Mouse (Mus musculus): Measurements from ENCODE around the gene Pnpla8. TPM values are rescaled to one million over a fixed set of nuclear protein-coding genes. Genes with fewer than 3 reads are reported as not detected.
A peak's percentile ranks its signal among the peaks of the same experiment; 100 is the strongest.
"Not testable (repeated sequence)": the region's sequence is repeated elsewhere in the genome, so short reads cannot be mapped to it uniquely, and the experiment has no call there.

Gene Pnpla8
- total RNA-seq, 2 experiments from 2014 or later, result 134 to 149 TPM

- DNase-seq (ENCODE audit: extremely low spot score in 1 of 2, low spot score in 2 of 2), result no peak
- no peak for TF ChIP-seq CTCF (IDR thresholded peaks at IDR 0.05)
- Histone ChIP-seq H3K27ac (no peak overlapping the region), H3K4me3 (no peak overlapping the region)
- intact Hi-C loops (cut with DNase I), result no loop called here
Measured at GRCm38 (mm10) chr12:44223044-44223443, 1.9 kb downstream of the Pnpla8 start.

- intact Hi-C loops (cut with DNase I), result no loop called here
- Histone ChIP-seq H3K4me3 (no peak overlapping the region), H3K27ac (no peak overlapping the region)
- no peak for TF ChIP-seq CTCF (IDR thresholded peaks at IDR 0.05)
- DNase-seq (ENCODE audit: extremely low spot score in 1 of 2, low spot score in 2 of 2), result no peak
Measured at GRCm38 (mm10) chr12:44224650-44225049, 3.5 kb downstream of the Pnpla8 start.

- Histone ChIP-seq H3K27ac (no peak overlapping the region), H3K4me3 (no peak overlapping the region)
- DNase-seq (ENCODE audit: extremely low spot score in 1 of 2, low spot score in 2 of 2), result no peak
- TF ChIP-seq CTCF (IDR thresholded peaks at IDR 0.05), result no peak
- intact Hi-C loops (cut with DNase I), result no loop called here
Measured at GRCm38 (mm10) chr12:44241090-44241489, 19.9 kb downstream of the Pnpla8 start.

GRCm38 (mm10) chr12:44242407-44242806 lies 21.2 kb downstream of the Pnpla8 start:
- intact Hi-C loops (cut with DNase I), result no loop called here
- Histone ChIP-seq H3K4me3 (no peak overlapping the region), H3K27ac (no peak overlapping the region)
- DNase-seq (ENCODE audit: extremely low spot score in 1 of 2, low spot score in 2 of 2), result no peak
- TF ChIP-seq CTCF (IDR thresholded peaks at IDR 0.05), result no peak

GRCm38 (mm10) chr12:44245739-44246138 lies 24.6 kb downstream of the Pnpla8 start:
- no peak overlapping the region for H3K4me3 ChIP-seq
- DNase-seq (ENCODE audit: extremely low spot score in 1 of 2, low spot score in 2 of 2), result no peak

GRCm38 (mm10) chr12:44248309-44248977 lies 27.3 kb downstream of the Pnpla8 start:
- Histone ChIP-seq H3K4me3 (no peak overlapping the region), H3K27ac (no peak overlapping the region)
- DNase-seq (ENCODE audit: extremely low spot score in 1 of 2, low spot score in 2 of 2), result no peak
- intact Hi-C loops (cut with DNase I), result no loop called here
- no peak for TF ChIP-seq CTCF (IDR thresholded peaks at IDR 0.05)

More at GRCm38 (mm10) chr12:44245739-44246138, 24.6 kb downstream of the Pnpla8 start:
- intact Hi-C loops (cut with DNase I), result no loop called here
- no peak for TF ChIP-seq CTCF (IDR thresholded peaks at IDR 0.05)
- peak overlapping the region; percentile 28; the same call in 1 of the 2 replicates for H3K27ac ChIP-seq

GRCm38 (mm10) chr12:44262612-44263011 lies 41.4 kb downstream of the Pnpla8 start:
- DNase-seq (ENCODE audit: extremely low spot score in 1 of 2, low spot score in 2 of 2), result no peak
- Histone ChIP-seq H3K4me3 (no peak overlapping the region), H3K27ac (no peak overlapping the region)
- intact Hi-C loops (cut with DNase I), result no loop called here
- TF ChIP-seq CTCF (IDR thresholded peaks at IDR 0.05), result no peak

GRCm38 (mm10) chr12:44265651-44266050 lies 44.5 kb downstream of the Pnpla8 start:
- H3K4me3 ChIP-seq, result no peak overlapping the region
- H3K27ac ChIP-seq, result no peak overlapping the region
- TF ChIP-seq CTCF (IDR thresholded peaks at IDR 0.05), result no peak
- DNase-seq (ENCODE audit: extremely low spot score in 1 of 2, low spot score in 2 of 2), result no peak
- intact Hi-C loops (cut with DNase I), result no loop called here

- H3K4me3 ChIP-seq, result no peak overlapping the region
- no peak for TF ChIP-seq CTCF (IDR thresholded peaks at IDR 0.05)
- intact Hi-C loops (cut with DNase I), result no loop called here
- no peak overlapping the region for H3K27ac ChIP-seq
- DNase-seq (ENCODE audit: extremely low spot score in 1 of 2, low spot score in 2 of 2), result no peak
Measured at GRCm38 (mm10) chr12:44267196-44267595, 46.0 kb downstream of the Pnpla8 start.

GRCm38 (mm10) chr12:44268728-44269302 lies 47.6 kb downstream of the Pnpla8 start:
- peak; percentile 99 to 100 for DNase-seq (ENCODE audit: extremely low spot score in 1 of 2, low spot score in 2 of 2)
- peak overlapping the region; percentile 68 for H3K4me3 ChIP-seq
- H3K27ac ChIP-seq, result peak overlapping the region; percentile 95
- no peak for TF ChIP-seq CTCF (IDR thresholded peaks at IDR 0.05)
- intact Hi-C loops (cut with DNase I), result loop anchor here (1.0 kb wide), 2 partner anchors 48 to 59 kb away; partner anchors contain the start of genes Dnajb9 and Pnpla8

GRCm38 (mm10) chr12:44269311-44269831 lies 48.2 kb downstream of the Pnpla8 start:
- DNase-seq (ENCODE audit: extremely low spot score in 1 of 2, low spot score in 2 of 2), result peak in 1 of 2 experiments; percentile 66
- H3K4me3 ChIP-seq, result peak overlapping the region; percentile 68
- intact Hi-C loops (cut with DNase I), result loop anchor here (1.0 kb wide), 1 partner anchor 59 kb away; the partner anchor contains the start of gene Dnajb9
- peak; percentile 3; the same call in 1 of the 2 replicates for TF ChIP-seq CTCF (IDR thresholded peaks at IDR 0.05)
- H3K27ac ChIP-seq, result peak overlapping the region; percentile 95

- TF ChIP-seq CTCF (IDR thresholded peaks at IDR 0.05), result no peak
- no peak for DNase-seq (ENCODE audit: extremely low spot score in 1 of 2, low spot score in 2 of 2)
- Histone ChIP-seq H3K27ac (peak overlapping the region; percentile 40; the same call in 1 of the 2 replicates), H3K4me3 (no peak overlapping the region)
- intact Hi-C loops (cut with DNase I), result no loop called here
Measured at GRCm38 (mm10) chr12:44274125-44274835, 53.1 kb downstream of the Pnpla8 start.

- intact Hi-C loops (cut with DNase I), result not testable (repeated sequence)
Measured at GRCm38 (mm10) chr12:44280147-44280546, 59.0 kb downstream of the Pnpla8 start.

More at GRCm38 (mm10) chr12:44280147-44280546, 59.0 kb downstream of the Pnpla8 start:
- H3K27ac ChIP-seq; DNase-seq (ENCODE audit: extremely low spot score in 1 of 2, low spot score in 2 of 2); H3K4me3 ChIP-seq: not testable (repeated sequence)

All from left cerebral cortex, adult 2 months (tissue).